Mouse (Mus musculus) testis, postnatal 10 days (tissue): ENCODE data around the gene A930004D18Rik.
"Not testable (repeated sequence)": the region's sequence is repeated elsewhere in the genome, so short reads cannot be mapped to it uniquely, and the experiment has no call there.

Experiments used
- DNase-seq: peaks from one replicate; pipeline ENCODE4 v3.0.0; 2021; ENCODE audit warnings: low spot score

Gene A930004D18Rik

GRCm38 (mm10) chr2:18011226-18011625, 26.3 kb downstream of the A930004D18Rik start:
- DNase-seq = no peak

DNA sequence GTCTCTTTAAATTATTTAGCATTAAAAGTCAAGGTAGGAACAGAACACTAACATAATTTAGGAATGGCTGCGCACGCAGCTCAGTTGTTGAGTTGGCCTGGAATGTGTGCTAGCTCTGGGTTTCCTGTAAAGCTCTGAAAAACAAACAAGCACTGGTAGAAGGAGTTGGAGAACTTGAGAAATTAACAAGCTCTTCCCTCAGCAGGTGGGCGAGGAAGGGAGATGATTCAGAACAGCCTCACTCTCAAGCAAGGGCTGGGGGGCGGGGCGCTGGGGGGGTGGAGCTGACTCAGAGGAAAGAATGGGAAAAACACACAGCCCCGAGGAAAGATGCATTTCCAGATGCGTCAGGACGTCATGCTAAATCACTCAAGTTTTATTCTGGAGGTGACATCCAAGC, 32.4 kb downstream of the A930004D18Rik start:
- DNase-seq = no peak

DNA sequence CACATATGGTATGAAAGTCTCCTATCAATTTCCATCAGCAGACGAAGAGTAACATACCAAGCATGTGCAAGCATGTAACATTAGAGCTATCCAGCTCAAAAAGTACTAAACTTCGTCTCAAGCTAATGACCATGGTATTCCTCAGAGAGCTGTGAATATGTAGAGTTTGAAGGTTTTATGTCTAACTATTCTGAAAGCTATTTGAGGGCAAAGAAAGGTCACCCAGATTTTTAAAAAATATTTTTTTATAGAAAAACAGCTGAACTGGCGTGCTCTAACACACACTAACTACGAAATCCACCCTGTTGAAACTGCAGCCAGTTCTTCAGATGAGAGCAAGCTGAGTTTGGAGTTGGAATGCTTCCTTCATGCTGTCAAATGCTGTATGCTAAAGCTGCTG, 33.3 kb downstream of the A930004D18Rik start:
- no peak for DNase-seq

- no peak for DNase-seq
Measured at GRCm38 (mm10) chr2:18002306-18002705, 35.2 kb downstream of the A930004D18Rik start.

DNA sequence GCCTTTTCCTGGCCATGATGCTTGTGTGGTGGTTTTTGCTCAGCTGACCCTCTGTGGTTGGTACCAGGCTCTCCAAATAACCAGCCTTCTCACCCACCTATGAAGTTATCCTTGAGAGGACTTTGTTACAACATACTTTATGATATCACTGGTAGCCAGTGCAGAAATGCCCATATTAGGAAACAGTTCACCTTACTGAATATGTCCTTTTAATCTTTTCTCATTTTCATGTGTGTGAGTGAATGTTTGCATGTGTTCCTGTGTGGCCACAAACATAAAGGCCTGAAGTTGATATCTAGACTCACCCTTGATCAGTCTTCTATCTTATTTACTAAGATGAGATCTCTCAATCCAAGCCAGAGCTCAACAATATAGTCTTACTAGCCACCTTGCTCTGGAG, 40.7 kb downstream of the A930004D18Rik start, which contains the start of gene H2al2a:
Gene H2al2a, minus strand, starts transcription at position 101 of the 400 bp plus-strand sequence.
- no peak for DNase-seq

GRCm38 (mm10) chr2:17989562-17989961, 48.0 kb downstream of the A930004D18Rik start:
- DNase-seq = no peak

DNA sequence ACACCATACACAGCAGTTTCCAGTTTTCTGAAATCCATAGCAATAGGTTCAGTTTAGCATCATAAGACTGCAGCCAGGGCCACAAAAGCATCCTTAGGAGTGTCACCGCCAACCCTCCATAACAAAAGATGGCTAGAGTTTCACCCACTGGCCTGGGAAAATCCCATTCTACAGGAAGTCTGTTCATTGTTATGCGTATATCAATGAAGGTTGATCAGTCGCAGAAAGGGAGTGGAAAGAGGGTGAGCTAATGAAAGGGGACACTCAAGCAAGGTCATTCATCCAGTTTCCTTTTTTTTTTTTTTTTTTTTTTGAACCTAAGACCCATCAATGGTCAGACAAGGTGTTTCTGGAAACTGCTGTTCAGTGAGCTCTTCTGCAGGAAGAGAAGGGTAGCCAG, 48.4 kb downstream of the A930004D18Rik start:
- no peak for DNase-seq

GRCm38 (mm10) chr2:17986694-17987093, 50.8 kb downstream of the A930004D18Rik start:
- no peak for DNase-seq

DNA sequence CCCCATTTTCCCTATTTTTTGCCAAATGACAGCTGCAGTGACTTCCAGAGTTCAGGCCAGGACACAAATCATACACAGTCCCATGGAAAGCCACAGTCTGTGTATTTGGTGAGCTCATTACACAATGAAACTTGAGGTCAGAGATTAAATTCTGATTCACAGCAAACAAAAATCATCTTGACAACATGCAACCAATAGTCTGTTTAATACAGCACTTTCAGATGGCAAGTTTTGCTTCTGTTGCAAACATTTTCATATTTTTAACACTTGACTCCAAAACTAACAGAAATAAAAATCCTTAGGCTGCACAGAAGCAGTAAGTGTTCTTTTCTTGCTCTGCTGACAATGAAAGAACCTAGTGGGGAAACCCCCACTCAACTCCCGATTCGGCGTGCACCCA, 52.8 kb downstream of the A930004D18Rik start:
- DNase-seq = no peak

DNA sequence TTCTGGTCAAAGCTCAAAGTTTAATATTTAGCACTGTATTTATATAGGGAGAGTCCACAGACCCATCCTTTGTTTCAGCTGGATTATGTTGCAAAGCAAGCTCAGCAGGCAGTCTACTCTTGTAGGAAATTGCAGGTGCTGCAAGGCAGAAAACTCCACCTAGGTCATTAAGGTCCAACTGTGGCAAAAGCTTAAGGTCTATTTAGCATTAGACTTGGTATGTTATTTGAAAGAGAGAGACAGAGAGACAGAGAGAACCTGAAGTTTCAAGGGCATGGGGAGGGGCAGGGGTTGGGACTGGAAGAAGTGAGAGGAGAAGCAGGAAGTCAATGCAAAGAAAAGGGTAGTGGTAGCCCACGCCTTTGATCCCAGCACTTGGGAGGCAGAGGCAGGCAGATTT, 54.8 kb downstream of the A930004D18Rik start:
- no peak for DNase-seq

DNA sequence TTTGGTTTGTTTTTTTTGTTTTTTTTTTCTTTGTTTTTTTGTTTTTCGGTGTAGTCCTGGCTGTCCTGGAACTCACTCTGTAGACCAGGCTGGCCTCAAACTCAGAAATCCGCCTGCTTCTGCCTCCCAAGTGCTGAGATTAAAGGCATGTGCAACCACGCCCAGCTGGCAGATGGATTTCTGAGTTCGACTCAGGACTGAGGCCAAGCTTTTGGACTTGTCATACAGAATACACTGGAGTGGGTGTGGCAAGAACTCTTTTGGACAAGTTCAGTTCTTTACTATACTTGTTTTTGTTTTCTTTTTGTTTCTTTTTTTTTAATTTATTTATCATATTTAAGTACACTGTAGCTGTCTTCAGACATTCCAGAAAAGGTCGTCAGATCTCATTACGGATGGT, 58.8 kb downstream of the A930004D18Rik start:
- DNase-seq = no peak

GRCm38 (mm10) chr2:17978251-17978650, 59.3 kb downstream of the A930004D18Rik start:
- not testable (repeated sequence) for DNase-seq

- not testable (repeated sequence) for DNase-seq
Measured at GRCm38 (mm10) chr2:17977645-17978044, 59.9 kb downstream of the A930004D18Rik start.

GRCm38 (mm10) chr2:17975601-17976327, 61.8 kb downstream of the A930004D18Rik start:
- DNase-seq = no peak
